Mouse (Mus musculus): ENCODE results near the gene Ern2. TPM values are rescaled to one million over a fixed set of nuclear protein-coding genes. Genes with fewer than 3 reads are reported as not detected.

The Ern2 gene
- not detected for polyA plus RNA-seq (2014; fragmentation: Illumina TruSeq; extraction: RNeasy Lipid Tissue Mini Kit (QIAGEN cat#74804); ENCODE audit: low read depth, low replicate concordance)

DNA sequence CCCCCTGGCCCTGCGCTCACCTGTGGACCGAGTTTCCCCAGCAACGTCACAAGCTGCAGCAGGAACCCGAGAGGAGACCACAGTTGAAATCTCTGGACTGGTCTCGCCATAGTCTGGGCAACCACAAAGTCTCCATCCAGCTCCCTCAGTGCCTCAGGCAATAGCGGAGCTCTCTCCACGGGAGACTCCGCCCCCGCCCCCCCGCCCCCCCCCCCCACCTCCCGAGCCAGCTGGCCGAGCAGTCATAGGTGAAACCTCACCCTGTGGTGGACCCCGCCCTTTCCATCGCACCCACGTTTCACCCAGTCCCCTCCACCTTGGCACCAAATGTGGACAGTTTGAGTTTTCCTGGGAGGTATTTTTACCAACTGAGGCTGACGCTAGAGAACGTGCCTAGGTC, at the start of gene Ern2:
Gene Ern2 (minus strand): TSS at position 165 of the 400 bp plus-strand sequence.

DNA sequence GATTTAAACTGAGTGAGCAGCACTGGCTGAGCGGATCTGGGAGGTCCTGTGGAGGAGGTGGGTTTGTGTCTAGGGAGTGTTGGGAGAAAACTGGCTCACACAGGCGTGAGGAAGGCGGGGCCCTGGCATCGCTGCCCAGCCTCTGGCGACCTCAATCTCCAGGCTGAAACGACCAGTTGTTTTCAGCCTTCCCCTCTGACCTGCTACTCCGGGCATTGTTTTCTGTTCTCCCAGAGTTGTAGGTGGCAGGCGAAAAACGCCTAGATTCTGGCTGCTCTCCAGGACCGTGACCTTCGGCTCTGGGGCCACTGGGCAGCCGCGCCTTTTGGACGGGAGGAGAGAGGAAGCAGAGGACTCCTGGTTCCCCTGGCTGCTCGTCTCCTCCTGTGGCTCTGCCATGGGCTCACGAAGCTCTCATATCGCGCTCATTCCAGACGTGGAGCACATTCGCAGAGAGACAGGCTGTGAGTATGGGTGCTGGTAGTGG, 33.4 kb upstream of the Ern2 start, which contains the start of gene Chp2:
Gene Chp2 (plus strand): TSS at position 182 of the 487 bp plus-strand sequence.

DNA sequence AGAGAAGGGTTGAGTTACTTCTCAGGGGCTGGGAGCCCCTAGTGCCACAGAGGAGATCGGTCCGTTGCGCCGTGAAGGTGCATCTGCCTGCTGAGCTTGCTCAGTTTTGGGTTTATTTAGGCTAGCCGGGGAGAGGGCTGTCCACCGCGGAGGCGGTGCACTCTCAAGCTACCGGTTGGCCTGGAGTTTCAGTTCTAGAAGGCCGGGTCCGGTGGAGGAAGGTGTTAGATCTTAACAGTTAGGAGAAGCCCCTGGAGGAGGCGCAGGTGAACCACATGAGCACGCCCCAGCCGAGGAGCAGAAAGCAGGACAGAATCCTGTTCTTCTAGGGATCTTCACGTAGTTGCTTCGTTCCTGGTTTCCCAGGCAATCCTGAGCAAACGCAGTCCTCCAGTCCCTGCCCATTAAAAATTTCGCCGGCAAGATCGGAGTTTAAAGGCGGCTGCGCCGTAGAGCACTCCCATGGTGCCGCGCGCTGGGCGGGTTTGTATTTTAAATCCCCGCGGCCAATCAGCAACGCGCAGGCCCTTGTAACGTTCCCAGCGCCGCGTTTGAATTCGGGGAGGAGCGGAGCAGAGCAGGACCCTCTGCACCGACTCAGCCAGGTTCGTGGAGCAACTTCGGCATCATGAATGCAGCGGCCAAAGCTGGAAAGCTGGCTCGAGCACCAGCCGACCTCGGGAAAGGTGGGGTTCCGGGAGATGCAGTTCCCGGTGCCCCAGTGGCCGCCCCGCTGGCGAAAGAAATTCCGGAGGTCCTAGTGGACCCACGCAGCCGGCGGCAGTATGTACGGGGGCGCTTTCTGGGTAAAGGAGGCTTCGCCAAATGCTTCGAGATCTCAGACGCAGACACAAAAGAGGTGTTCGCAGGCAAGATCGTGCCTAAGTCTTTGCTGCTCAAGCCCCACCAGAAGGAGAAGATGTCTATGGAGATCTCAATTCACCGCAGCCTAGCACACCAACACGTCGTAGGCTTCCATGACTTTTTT, 26.8 kb downstream of the Ern2 start, which contains the start of gene Plk1:
Gene Plk1 (plus strand): TSS at position 525 of the 988 bp plus-strand sequence.

DNA sequence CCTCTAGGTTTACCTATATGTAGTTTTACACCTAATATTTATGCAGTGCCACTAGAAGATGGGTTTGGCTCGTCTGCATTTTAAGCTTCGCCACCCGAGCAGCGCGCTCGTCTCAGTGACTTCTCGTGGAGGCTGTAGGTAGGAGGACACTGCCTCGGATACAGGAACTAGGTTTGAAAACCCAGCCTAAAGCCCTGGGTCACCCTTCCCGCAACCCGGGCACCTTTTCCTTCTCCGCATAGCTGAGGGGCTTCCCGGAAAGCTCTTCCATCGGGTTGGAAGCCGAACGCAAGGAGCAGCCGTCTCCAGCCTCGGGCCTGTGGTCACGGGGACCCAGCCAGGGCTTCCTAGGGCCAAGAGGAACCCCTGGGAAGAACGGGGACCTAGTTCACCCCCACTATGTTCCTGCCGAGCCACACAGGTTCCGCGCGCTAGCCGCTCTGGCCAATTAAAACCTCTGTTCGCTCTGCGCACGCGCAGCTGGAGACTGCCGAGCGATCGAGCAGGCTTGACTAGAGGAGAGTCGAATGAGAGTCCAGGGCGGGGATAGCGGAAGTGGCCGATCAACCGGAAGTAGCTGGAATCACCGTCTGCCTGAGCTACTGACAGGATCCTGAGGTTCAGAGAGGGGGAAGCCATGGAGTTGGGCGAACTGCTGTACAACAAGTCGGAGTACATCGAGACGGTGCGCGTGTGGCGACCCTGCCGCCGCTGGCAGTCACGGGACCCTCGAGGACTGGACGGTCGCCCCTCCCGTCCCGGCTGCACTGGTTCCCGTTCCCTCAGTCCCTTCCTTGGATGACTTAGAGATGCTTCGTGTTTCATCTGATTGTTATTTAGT, 53.3 kb downstream of the Ern2 start, which contains the start of the genes Palb2 and Dctn5:
Gene Palb2 (minus strand): TSS at position 489 of the 841 bp plus-strand sequence.
Gene Dctn5 (plus strand): TSS at position 545 of the 841 bp plus-strand sequence.

Other genes with a start within 250 kb of the Ern2 start
- 14.1 TPM for gene Cog7, start 204.5 kb downstream of the Ern2 start, polyA plus RNA-seq (2014; fragmentation: Illumina TruSeq; extraction: RNeasy Lipid Tissue Mini Kit (QIAGEN cat#74804); ENCODE audit: low read depth, low replicate concordance)
- gene Gga2, start 165.0 kb downstream of the Ern2 start, polyA plus RNA-seq (2014; fragmentation: Illumina TruSeq; extraction: RNeasy Lipid Tissue Mini Kit (QIAGEN cat#74804); ENCODE audit: low read depth, low replicate concordance), result 1.7 TPM
- 17.0 TPM for gene Ubfd1, start 119.0 kb downstream of the Ern2 start, polyA plus RNA-seq (2014; fragmentation: Illumina TruSeq; extraction: RNeasy Lipid Tissue Mini Kit (QIAGEN cat#74804); ENCODE audit: low read depth, low replicate concordance)
- 1.8 TPM for gene Ears2, start 118.9 kb downstream of the Ern2 start, polyA plus RNA-seq (2014; fragmentation: Illumina TruSeq; extraction: RNeasy Lipid Tissue Mini Kit (QIAGEN cat#74804); ENCODE audit: low read depth, low replicate concordance)
- gene Ndufab1, start 84.3 kb downstream of the Ern2 start, polyA plus RNA-seq (2014; fragmentation: Illumina TruSeq; extraction: RNeasy Lipid Tissue Mini Kit (QIAGEN cat#74804); ENCODE audit: low read depth, low replicate concordance), result 207 TPM
- 11.9 TPM for gene Palb2, start 53.2 kb downstream of the Ern2 start, polyA plus RNA-seq (2014; fragmentation: Illumina TruSeq; extraction: RNeasy Lipid Tissue Mini Kit (QIAGEN cat#74804); ENCODE audit: low read depth, low replicate concordance)
- 46.5 TPM for gene Dctn5, start 53.2 kb downstream of the Ern2 start, polyA plus RNA-seq (2014; fragmentation: Illumina TruSeq; extraction: RNeasy Lipid Tissue Mini Kit (QIAGEN cat#74804); ENCODE audit: low read depth, low replicate concordance)
- 9.6 TPM for gene Plk1, start 26.8 kb downstream of the Ern2 start, polyA plus RNA-seq (2014; fragmentation: Illumina TruSeq; extraction: RNeasy Lipid Tissue Mini Kit (QIAGEN cat#74804); ENCODE audit: low read depth, low replicate concordance)
- gene Chp2, start 33.3 kb upstream of the Ern2 start, polyA plus RNA-seq (2014; fragmentation: Illumina TruSeq; extraction: RNeasy Lipid Tissue Mini Kit (QIAGEN cat#74804); ENCODE audit: low read depth, low replicate concordance), result 14.7 TPM
- gene Prkcb, start 102.5 kb upstream of the Ern2 start, polyA plus RNA-seq (2014; fragmentation: Illumina TruSeq; extraction: RNeasy Lipid Tissue Mini Kit (QIAGEN cat#74804); ENCODE audit: low read depth, low replicate concordance), result 7.1 TPM